Mouse (Mus musculus): Measurements from ENCODE around the gene Sgip1. TPM values are rescaled to one million over a fixed set of nuclear protein-coding genes. Genes with fewer than 3 reads are reported as not detected.

Gene Sgip1
- polyA plus RNA-seq, 1 experiment: not detected

GRCm38 (mm10) chr4:102813346-102813745, 72.2 kb downstream of the Sgip1 start:
- WGBS: 75% methylated on average over 8 of the region's 8 CpGs
- no peak overlapping the region for H3K27ac ChIP-seq (ENCODE audit: insufficient read depth, low read depth, low read length)
- TF ChIP-seq POLR2A (IDR thresholded peaks at IDR 0.05; ENCODE audit: insufficient read depth, low read depth, low read length) (no peak), CTCF (IDR thresholded peaks at IDR 0.05; ENCODE audit: insufficient read depth, low read depth, low read length) (no peak)

GRCm38 (mm10) chr4:102821786-102822185, 80.7 kb downstream of the Sgip1 start:
- TF ChIP-seq CTCF (IDR thresholded peaks at IDR 0.05; ENCODE audit: insufficient read depth, low read depth, low read length): no peak
- no peak for TF ChIP-seq POLR2A (IDR thresholded peaks at IDR 0.05; ENCODE audit: insufficient read depth, low read depth, low read length)
- H3K4me1 ChIP-seq (ENCODE audit: control insufficient read depth, insufficient read depth, low read length): peaks cover 15% of the 10 kb centered on the region
- 58% methylated on average over 4 of the region's 4 CpGs for WGBS
- H3K4me3 ChIP-seq (ENCODE audit: insufficient read depth, low read depth, low read length): no peak overlapping the region
- H3K27ac ChIP-seq (ENCODE audit: insufficient read depth, low read depth, low read length): no peak overlapping the region

More at GRCm38 (mm10) chr4:102813346-102813745, 72.2 kb downstream of the Sgip1 start:
- peaks cover 16% of the 10 kb centered on the region for H3K4me1 ChIP-seq (ENCODE audit: control insufficient read depth, insufficient read depth, low read length)
- H3K4me3 ChIP-seq (ENCODE audit: insufficient read depth, low read depth, low read length): no peak overlapping the region

- H3K4me1 ChIP-seq (ENCODE audit: control insufficient read depth, insufficient read depth, low read length): peaks cover 18% of the 10 kb centered on the region
- WGBS: 77% methylated on average over 2 of the region's 2 CpGs
- H3K27ac ChIP-seq (ENCODE audit: insufficient read depth, low read depth, low read length): no peak overlapping the region
- H3K4me3 ChIP-seq (ENCODE audit: insufficient read depth, low read depth, low read length): no peak overlapping the region
- no peak for TF ChIP-seq POLR2A (IDR thresholded peaks at IDR 0.05; ENCODE audit: insufficient read depth, low read depth, low read length)
- TF ChIP-seq CTCF (IDR thresholded peaks at IDR 0.05; ENCODE audit: insufficient read depth, low read depth, low read length): no peak
These were observed 83.4 kb downstream of the Sgip1 start for GRCm38 (mm10) chr4:102824494-102824893.

GRCm38 (mm10) chr4:102826159-102826558, 85.1 kb downstream of the Sgip1 start:
- 21% methylated on average over 2 of the region's 2 CpGs for WGBS
- TF ChIP-seq CTCF (IDR thresholded peaks at IDR 0.05; ENCODE audit: insufficient read depth, low read depth, low read length): no peak
- TF ChIP-seq POLR2A (IDR thresholded peaks at IDR 0.05; ENCODE audit: insufficient read depth, low read depth, low read length): no peak
- Histone ChIP-seq H3K27ac (ENCODE audit: insufficient read depth, low read depth, low read length) (peak overlapping the region; percentile 78), H3K4me3 (ENCODE audit: insufficient read depth, low read depth, low read length) (no peak overlapping the region), H3K4me1 (ENCODE audit: control insufficient read depth, insufficient read depth, low read length) (peaks cover 16% of the 10 kb centered on the region)

- TF ChIP-seq CTCF (IDR thresholded peaks at IDR 0.05; ENCODE audit: insufficient read depth, low read depth, low read length) (no peak), POLR2A (IDR thresholded peaks at IDR 0.05; ENCODE audit: insufficient read depth, low read depth, low read length) (no peak)
- H3K27ac ChIP-seq (ENCODE audit: insufficient read depth, low read depth, low read length): no peak overlapping the region
These were observed 87.4 kb downstream of the Sgip1 start for GRCm38 (mm10) chr4:102828518-102828917.

GRCm38 (mm10) chr4:102833191-102833590, 92.1 kb downstream of the Sgip1 start:
- H3K27ac ChIP-seq (ENCODE audit: insufficient read depth, low read depth, low read length): no peak overlapping the region
- 89% methylated on average over 1 of the region's 1 CpGs for WGBS
- no peak for TF ChIP-seq CTCF (IDR thresholded peaks at IDR 0.05; ENCODE audit: insufficient read depth, low read depth, low read length)
- TF ChIP-seq POLR2A (IDR thresholded peaks at IDR 0.05; ENCODE audit: insufficient read depth, low read depth, low read length): no peak
- no peak overlapping the region for H3K4me3 ChIP-seq (ENCODE audit: insufficient read depth, low read depth, low read length)
- peaks cover 6% of the 10 kb centered on the region; the same call in 1 of the 2 replicates for H3K4me1 ChIP-seq (ENCODE audit: control insufficient read depth, insufficient read depth, low read length)

More at GRCm38 (mm10) chr4:102828518-102828917, 87.4 kb downstream of the Sgip1 start:
- 82% methylated on average over 2 of the region's 2 CpGs for WGBS
- Histone ChIP-seq H3K4me3 (ENCODE audit: insufficient read depth, low read depth, low read length) (no peak overlapping the region), H3K4me1 (ENCODE audit: control insufficient read depth, insufficient read depth, low read length) (peaks cover 13% of the 10 kb centered on the region)

GRCm38 (mm10) chr4:102833726-102834125, 92.6 kb downstream of the Sgip1 start:
- peaks cover 6% of the 10 kb centered on the region; the same call in 1 of the 2 replicates for H3K4me1 ChIP-seq (ENCODE audit: control insufficient read depth, insufficient read depth, low read length)
- TF ChIP-seq CTCF (IDR thresholded peaks at IDR 0.05; ENCODE audit: insufficient read depth, low read depth, low read length): no peak
- no peak for TF ChIP-seq POLR2A (IDR thresholded peaks at IDR 0.05; ENCODE audit: insufficient read depth, low read depth, low read length)
- no peak overlapping the region for H3K27ac ChIP-seq (ENCODE audit: insufficient read depth, low read depth, low read length)
- no peak overlapping the region for H3K4me3 ChIP-seq (ENCODE audit: insufficient read depth, low read depth, low read length)
- WGBS: 77% methylated on average over 2 of the region's 2 CpGs

- WGBS: 60% methylated on average over 1 of the region's 1 CpGs
- H3K27ac ChIP-seq (ENCODE audit: insufficient read depth, low read depth, low read length): no peak overlapping the region
- H3K4me1 ChIP-seq (ENCODE audit: control insufficient read depth, insufficient read depth, low read length): peaks cover 6% of the 10 kb centered on the region; the same call in 1 of the 2 replicates
- H3K4me3 ChIP-seq (ENCODE audit: insufficient read depth, low read depth, low read length): no peak overlapping the region
- TF ChIP-seq CTCF (IDR thresholded peaks at IDR 0.05; ENCODE audit: insufficient read depth, low read depth, low read length): no peak
- no peak for TF ChIP-seq POLR2A (IDR thresholded peaks at IDR 0.05; ENCODE audit: insufficient read depth, low read depth, low read length)
These were observed 93.6 kb downstream of the Sgip1 start for GRCm38 (mm10) chr4:102834710-102835109.

GRCm38 (mm10) chr4:102840062-102840798, 99.1 kb downstream of the Sgip1 start:
- no peak overlapping the region for H3K4me3 ChIP-seq (ENCODE audit: insufficient read depth, low read depth, low read length)
- peaks cover 8% of the 10 kb centered on the region for H3K4me1 ChIP-seq (ENCODE audit: control insufficient read depth, insufficient read depth, low read length)
- TF ChIP-seq POLR2A (IDR thresholded peaks at IDR 0.05; ENCODE audit: insufficient read depth, low read depth, low read length) (no peak), CTCF (IDR thresholded peaks at IDR 0.05; ENCODE audit: insufficient read depth, low read depth, low read length) (no peak)
- H3K27ac ChIP-seq (ENCODE audit: insufficient read depth, low read depth, low read length): no peak overlapping the region
- WGBS: 54% methylated on average over 7 of the region's 7 CpGs
